Mouse (Mus musculus): Measurements from ENCODE around the gene Irf2bp2.

Irf2bp2 gene

DNA sequence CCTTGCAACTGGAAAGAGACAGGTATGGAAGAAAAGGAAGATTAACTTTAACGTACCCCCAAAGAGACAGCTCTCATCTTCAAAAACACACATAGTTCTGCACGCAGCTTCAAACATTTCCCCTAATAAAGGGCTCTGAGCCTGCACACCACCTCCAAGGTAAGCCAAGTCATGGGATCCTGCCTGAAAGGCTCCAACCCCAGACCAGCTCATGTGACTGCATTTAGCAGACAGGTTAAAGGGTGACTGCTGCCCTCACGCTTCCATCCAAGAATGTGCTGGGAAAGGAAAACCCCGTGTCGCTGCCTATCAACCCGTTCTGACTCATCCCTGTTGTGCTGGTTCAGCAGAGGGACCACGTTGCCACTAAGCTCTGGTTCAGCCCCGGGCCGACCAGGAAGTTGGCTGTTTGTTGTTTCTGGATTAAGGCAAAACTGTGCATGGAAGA, 1.9 kb downstream of the Irf2bp2 start:
- ChIA-PET CTCF (interaction anchor here in 1 of 4 experiments (0.6 kb wide), 1 partner anchor 96 kb away, joined by 5 read pairs; no protein-coding TSS in a partner anchor), POLR2A (interaction anchor here in 3 of 4 experiments (0.5 to 6.9 kb wide), 36 partner anchors 7 to 507 kb away, joined by 3 to 137 read pairs (median 4); partner anchors contain the start of genes Coa6 (in 1 of the 3), Rbm34 (in 1 of the 3) and Tomm20 (in 1 of the 3))

DNA sequence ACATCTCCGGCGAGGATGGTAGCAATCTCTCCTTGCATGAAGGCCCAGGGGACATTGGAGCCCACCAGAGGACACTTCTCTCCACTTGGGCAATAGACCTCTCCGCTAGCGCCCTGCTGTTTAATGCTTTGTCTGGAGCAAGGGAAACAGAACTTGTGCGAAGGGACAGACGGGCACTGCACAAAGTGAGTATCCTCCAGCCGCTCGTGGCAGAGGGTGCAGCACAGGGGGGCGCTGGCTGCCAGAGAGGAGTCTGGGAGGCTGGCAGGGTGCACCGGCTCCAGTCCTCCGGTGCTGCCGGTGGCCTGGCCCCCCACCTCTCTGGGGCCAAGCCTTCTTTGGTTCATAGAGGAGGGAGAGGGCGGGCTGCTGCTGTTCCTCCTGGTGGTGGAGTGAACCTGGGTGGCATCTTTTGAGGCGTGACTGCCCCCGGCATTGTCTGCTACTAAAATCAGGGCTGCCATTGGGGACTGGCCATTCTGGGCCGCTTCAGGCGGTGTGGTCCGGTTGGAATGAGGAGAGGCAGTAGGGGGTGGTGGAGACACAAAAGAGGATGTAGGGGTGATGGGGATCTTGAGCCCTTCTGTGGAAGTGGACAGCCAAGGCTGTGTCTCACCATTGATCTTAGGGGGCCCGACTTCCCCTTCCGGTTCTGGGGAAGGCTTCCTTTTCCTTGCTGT, 2.5 kb downstream of the Irf2bp2 start:
- POLR2A ChIA-PET = interaction anchor here in 3 of 4 experiments (0.6 to 6.9 kb wide), 34 partner anchors 7 to 508 kb away, joined by 3 to 137 read pairs (median 4); partner anchors contain the start of genes Coa6 (in 1 of the 3), Rbm34 (in 1 of the 3) and Tomm20 (in 1 of the 3)
- CTCF ChIA-PET = interaction anchor here in 1 of 4 experiments (0.6 kb wide), 1 partner anchor 95 kb away, joined by 5 read pairs; no protein-coding TSS in a partner anchor

DNA sequence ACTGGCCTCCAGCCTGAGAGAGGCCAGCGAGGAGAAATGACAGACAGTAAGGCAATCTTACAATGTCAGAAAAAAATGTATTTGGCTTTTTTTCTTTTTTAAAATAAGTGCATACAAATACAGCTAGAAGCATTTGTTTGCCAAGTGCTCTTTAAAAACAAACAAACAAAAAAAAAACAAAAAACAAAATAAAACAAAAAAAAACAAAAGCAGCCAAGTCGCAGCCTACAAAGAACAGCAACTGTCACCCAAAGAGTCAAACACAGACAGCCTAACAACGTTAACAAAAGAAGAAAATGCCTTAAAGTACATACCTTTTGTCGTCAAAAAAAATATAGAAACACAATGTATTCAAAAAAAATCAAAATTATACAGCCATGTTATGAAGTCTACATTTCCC, 3.2 kb downstream of the Irf2bp2 start:
- ChIA-PET CTCF (no interaction called here), POLR2A (interaction anchor here in 3 of 4 experiments (0.6 to 1.6 kb wide), 13 partner anchors 11 to 382 kb away, joined by 3 to 5 read pairs (median 3); partner anchors contain the start of gene Rbm34 (in 1 of the 3))

DNA sequence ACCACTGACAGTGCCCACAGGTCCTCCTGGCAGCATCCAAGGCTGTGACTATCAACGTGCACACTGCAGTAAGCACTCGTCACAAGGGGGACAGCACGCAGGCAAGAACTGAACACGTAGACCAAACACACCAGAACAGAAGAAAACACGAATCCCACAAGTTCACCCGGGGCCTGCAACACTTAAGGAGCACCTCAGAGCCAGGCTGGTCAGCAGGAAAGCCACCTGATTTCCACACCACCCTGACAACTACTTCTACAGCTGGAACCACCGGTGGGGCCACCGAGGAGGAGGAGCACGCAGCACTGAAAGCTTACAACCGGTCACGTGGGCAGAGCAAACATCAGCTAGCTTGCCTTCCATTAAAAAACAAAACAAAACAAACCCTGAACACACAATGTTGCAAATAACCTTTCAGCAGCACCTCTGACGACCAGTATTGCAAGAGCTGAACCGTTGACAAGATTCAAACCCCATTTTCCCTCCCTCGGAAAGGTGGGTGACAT, 3.7 kb downstream of the Irf2bp2 start:
- ChIA-PET CTCF (interaction anchor here in 1 of 4 experiments (0.6 kb wide), 1 partner anchor 11 kb away, joined by 4 read pairs; no protein-coding TSS in a partner anchor), POLR2A (interaction anchor here in 3 of 4 experiments (0.6 to 1.6 kb wide), 15 partner anchors 11 to 382 kb away, joined by 3 to 5 read pairs (median 3); partner anchors contain the start of gene Rbm34 (in 1 of the 3))

DNA sequence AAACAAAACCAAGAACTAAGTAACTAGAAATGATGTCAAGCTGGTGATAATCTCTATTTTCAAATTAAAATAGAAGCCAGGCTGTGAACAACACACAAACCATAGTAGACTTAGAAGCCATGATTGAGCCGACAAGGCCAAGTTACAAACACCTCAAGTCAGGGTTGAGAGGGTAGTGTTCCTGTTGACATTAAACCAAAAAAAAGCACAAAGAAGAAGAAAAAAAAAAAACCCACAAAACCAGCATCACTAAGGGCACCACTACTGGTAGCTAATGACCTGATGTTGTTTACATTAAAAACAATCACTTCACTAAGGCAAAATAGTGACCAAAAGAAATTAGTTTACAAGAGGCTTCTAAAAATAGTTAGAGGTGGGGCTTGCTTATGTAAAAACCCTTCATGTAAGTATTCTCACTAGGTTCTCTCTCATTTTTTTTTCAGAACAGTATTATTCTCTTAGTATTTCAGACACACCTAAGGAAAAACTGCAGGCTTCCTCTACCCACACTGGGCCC, 4.2 kb downstream of the Irf2bp2 start:
- ChIA-PET POLR2A (interaction anchor here in 3 of 4 experiments (0.6 to 1.8 kb wide), 14 partner anchors 10 to 383 kb away, joined by 3 to 5 read pairs (median 3); partner anchors contain the start of gene Rbm34 (in 1 of the 3)), CTCF (interaction anchor here in 1 of 4 experiments (0.6 kb wide), 1 partner anchor 12 kb away, joined by 4 read pairs; no protein-coding TSS in a partner anchor)

DNA sequence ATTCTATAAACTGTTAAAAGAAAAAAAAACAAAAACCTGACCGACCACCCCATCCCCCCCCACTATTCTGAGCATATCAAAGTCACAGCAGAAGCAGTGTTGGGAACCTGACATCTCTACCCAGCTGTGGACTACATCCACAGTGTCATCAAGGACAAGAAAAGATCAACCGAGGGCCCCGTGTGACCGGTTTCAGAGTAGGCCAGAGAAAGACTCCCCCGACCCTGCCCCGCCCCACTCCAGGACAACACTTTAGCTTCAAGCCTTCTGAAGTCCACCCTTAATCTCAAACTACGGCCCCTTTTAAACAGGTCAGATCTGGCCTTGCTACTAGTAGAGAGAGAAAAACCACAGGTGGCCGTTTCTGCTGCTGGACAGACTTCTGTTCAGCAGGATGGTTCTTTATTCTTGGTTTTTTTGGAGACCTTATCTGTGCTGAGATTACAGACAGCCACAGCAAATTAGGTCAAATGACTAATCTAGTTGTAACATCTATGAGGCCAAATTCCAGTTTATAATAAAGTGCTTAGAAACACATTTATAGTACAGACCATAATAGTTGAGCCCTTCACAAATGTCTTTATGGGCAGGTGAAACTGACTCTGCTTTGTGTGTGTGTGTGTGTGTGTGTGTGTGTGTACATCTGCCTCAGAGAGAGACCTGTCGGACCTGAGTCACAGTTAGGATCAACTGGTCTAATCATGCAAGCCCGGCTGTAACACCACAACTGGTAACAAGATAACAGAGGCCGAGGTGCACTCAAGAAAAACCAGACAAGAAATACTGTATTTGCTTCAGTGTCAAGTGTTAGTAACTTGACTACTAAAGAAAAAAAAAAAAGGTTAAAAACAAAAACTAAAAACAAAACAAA, 4.9 kb downstream of the Irf2bp2 start:
- ChIA-PET POLR2A (interaction anchor here (0.6 to 2.0 kb wide), 15 partner anchors 11 to 382 kb away, joined by 3 to 9 read pairs (median 4); partner anchors contain the start of gene Rbm34 (in 1 of the 4)), CTCF (interaction anchor here in 1 of 4 experiments (0.6 kb wide), 2 partner anchors 13 to 26 kb away, joined by 3 to 4 read pairs; no protein-coding TSS in a partner anchor)

DNA sequence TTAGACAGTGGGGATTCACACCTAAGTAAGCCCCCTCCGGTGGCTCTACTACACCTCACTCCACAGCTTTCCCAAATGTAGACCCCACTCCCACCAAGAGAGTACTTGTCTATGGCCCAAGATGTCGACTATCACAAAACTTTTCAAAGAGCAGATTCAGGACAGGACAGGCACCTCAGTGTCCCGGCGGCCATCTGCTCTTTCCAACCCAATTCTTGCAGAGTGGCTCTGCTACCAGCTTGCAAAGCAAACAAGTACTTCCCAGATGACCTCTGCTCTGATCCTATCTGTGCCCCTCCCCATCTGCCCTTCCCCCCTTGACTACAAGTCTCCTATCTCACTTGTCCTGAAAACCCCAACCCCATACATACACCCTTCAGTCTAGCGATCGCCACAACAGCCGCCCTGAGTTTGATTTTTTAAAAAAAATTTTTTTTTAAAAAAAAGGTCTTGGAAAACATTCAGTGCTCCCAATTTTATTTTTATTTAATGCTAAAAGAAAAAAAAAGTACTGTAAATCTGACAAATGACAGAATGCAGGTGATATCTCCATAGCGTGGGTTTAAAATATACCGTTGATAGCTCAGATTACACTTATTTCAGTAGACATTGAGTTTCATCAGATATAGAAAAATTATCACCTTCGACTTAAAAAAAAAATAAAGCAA, 5.8 kb downstream of the Irf2bp2 start:
- ChIA-PET POLR2A (interaction anchor here in 3 of 4 experiments (0.6 to 6.7 kb wide), 16 partner anchors 7 to 383 kb away, joined by 3 to 79 read pairs (median 4); partner anchors contain the start of genes Irf2bp2 (in 1 of the 3) and Rbm34 (in 1 of the 3)), CTCF (interaction anchor here in 1 of 4 experiments (0.6 kb wide), 1 partner anchor 27 kb away, joined by 3 read pairs; no protein-coding TSS in a partner anchor)

DNA sequence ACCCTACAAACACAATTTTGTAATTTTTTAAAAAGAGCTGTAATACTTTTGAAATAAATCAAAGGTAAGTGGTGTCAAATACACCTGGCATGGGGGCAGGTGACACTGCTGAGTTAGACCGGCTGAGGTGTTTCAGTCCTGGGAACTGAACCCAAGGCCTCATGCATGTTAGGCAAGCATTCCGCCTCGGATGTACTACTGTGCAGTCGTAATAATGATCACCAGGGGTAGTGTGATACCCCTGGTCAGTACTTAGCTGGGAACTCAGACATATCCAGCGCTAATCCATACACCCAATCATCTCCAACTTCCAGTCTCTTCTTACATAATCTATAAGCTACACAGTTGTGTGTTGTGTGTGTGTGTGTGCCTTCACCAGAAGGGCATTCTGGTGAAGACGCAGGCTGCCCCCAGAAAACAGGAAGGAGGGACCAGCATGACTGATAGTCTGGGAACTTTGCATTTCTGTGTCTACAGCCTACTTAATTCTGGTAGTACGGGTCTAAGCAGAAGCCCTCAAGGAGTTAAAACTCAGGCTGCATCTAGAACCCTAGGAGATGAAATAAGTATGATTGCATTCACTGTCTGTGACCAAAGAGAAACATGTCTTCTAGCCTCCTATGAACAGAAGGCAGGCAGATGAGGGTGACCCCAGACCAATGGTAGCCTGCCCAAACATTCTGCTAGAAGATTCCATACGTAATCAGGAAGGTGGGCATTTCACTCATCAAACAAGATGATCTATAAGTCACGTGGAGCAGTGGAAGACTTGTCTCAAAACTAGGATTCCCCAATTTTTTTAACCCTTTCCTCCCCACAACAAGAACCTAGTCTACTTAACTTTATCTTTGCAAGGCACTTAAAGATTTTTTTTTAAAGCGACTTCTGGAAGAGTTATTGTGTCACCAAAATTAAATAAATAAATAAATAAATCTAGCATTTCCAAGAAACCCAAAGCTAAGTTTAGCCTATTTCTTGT, 6.9 kb downstream of the Irf2bp2 start:
- ChIA-PET POLR2A (interaction anchor here in 2 of 4 experiments (0.6 to 6.7 kb wide), 12 partner anchors 7 to 1905 kb away, joined by 3 to 79 read pairs (median 4); partner anchors contain the start of gene Irf2bp2 (in 2 of the 2)), CTCF (interaction anchor here in 1 of 4 experiments (0.6 kb wide), 1 partner anchor 110 kb away, joined by 3 read pairs; no protein-coding TSS in a partner anchor)

DNA sequence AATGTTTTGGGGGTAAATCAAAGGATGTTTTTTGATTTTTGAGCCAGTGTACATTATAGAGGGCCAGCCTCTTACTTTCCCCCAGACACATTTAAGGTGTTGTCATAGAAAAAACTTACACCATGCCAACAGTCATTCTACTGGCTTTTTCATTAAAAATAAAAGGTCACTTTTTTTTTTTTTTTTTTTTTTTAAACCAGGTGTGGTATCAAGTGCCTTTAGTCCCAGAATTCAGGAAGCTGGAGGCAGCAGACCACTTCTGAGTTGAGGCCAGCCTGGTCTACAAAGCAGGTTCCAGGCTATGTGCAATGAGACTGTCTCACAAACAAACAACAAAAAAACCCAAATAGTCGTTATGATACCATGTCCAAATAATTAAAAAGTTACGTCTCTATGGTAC, 7.7 kb downstream of the Irf2bp2 start:
- POLR2A ChIA-PET = interaction anchor here in 3 of 4 experiments (0.6 to 6.7 kb wide), 11 partner anchors 8 to 1905 kb away, joined by 3 to 79 read pairs (median 3); partner anchors contain the start of gene Irf2bp2 (in 2 of the 3)
- CTCF ChIA-PET = interaction anchor here in 1 of 4 experiments (0.6 kb wide), 1 partner anchor 109 kb away, joined by 3 read pairs; no protein-coding TSS in a partner anchor

DNA sequence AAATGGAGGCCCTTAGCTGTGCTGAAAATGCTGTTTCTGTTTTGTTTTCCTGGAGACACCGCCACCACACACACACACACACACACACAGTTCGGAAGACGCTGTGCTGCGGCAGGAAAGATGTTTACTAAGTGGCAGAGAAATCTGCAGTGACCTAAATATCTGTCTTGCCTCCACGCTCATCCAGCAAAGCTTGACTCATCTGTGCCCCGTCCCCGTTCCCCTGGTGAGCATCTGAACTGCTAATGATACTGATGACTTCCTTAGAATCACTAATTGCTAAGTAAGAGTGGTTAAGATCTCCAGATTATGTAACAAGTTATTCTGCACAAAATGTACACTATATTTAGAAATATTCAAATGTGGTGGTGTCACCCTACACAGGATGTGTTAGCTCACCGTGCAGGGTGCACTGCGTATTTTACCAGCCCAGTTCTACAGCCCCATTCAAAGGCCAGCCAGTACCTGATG, 8.2 kb downstream of the Irf2bp2 start:
- ChIA-PET CTCF (interaction anchor here in 1 of 4 experiments (0.5 kb wide), 1 partner anchor 47 kb away, joined by 9 read pairs; no protein-coding TSS in a partner anchor), POLR2A (interaction anchor here in 3 of 4 experiments (0.6 to 6.7 kb wide), 9 partner anchors 9 to 1176 kb away, joined by 3 to 79 read pairs (median 3); partner anchors contain the start of gene Irf2bp2 (in 2 of the 3))

DNA sequence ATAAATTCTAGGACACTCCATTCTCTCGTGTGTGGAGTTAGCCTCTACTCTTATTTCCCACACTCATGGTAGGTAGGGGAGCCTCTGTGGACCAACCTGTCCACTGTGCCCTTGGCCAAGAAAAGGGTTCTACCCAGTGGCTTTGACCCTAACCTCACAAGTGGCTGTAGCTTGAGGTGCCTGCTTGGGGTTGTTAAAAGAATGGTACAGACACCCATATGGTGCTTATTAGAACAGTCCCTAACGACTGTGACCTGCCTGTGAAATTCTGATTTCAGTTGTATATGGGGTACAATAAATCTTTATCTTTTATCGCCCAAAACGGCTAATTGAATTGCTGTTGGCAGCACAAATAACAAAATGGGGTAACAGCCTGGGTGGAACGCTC, 8.9 kb downstream of the Irf2bp2 start:
- ChIA-PET POLR2A (interaction anchor here in 3 of 4 experiments (0.6 to 6.7 kb wide), 12 partner anchors 9 to 1273 kb away, joined by 3 to 79 read pairs (median 4); partner anchors contain the start of gene Irf2bp2 (in 2 of the 3)), CTCF (no interaction called here)

DNA sequence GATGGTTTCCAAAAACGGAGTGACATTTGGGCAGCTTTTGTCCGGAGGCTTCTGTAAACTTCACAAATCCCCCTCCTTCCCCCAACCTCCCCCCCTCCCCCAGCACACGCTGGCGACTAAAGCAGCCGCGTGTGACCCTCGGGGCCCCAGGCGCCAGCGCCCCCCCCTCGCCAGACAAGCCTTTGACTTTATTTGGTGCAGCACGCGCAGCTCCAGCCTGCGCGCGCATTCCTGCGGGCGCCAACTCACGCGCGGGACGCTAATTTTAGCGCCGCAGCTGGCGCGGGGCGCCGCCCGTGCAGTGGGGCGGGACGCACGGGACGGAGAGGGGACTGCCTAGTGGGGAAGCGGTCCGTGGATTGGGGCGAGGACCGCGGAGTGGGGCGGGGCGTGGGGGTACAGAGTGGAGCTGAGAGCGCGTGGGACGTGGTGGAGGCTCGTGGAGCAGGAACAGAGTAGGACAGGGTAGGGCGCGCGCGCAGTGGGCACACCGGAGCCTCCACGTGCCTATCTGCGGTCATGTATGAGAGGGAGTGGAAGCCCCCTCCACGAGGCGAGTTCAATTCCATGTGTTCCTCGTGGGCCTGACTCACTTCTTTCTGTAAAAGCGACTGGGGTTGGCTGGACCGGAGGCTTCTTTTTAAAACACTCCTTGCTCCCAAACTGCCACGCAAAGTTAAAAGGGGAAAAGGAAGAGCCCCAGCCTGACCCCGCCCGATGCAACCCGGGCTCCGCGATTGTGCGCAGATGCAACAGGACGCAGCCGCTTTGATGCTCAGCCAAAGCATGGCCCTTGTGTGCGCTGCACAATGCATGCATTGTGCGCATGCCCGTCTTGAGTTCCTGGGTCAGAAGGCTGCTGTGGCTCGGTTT, 9.6 kb downstream of the Irf2bp2 start:
- ChIA-PET CTCF (interaction anchor here in 1 of 4 experiments (0.7 kb wide), 1 partner anchor 18 kb away, joined by 9 read pairs; no protein-coding TSS in a partner anchor), POLR2A (interaction anchor here in 3 of 4 experiments (0.6 to 6.7 kb wide), 37 partner anchors 9 to 941 kb away, joined by 3 to 79 read pairs (median 4); partner anchors contain the start of genes Irf2bp2 (in 3 of the 3), Tarbp1 (in 1 of the 3) and Tomm20 (in 1 of the 3))

DNA sequence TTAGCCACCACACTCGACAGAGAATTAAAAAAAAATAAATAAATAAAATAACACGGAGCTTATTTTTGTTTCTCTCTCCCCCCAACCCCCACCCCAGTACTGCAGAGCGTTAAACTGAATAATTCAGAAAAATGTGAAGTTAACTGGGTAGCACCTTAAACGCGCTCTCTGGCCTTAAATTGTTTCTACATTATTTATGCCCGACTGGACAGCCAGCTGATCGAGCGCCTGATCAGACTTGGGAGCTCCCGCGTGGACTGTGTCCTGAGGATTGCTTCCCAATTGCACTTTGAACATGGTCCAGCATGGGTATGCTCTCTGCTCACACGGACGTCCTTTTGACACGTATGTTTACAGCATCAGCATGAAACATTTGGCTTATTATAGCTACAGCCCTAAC, 10.3 kb downstream of the Irf2bp2 start:
- POLR2A ChIA-PET = interaction anchor here (0.5 to 6.7 kb wide), 37 partner anchors 8 to 942 kb away, joined by 3 to 79 read pairs (median 4); partner anchors contain the start of genes Irf2bp2 (in 3 of the 4), Tarbp1 (in 1 of the 4) and Tomm20 (in 1 of the 4)
- CTCF ChIA-PET = interaction anchor here in 1 of 4 experiments (0.7 kb wide), 1 partner anchor 17 kb away, joined by 9 read pairs; no protein-coding TSS in a partner anchor

DNA sequence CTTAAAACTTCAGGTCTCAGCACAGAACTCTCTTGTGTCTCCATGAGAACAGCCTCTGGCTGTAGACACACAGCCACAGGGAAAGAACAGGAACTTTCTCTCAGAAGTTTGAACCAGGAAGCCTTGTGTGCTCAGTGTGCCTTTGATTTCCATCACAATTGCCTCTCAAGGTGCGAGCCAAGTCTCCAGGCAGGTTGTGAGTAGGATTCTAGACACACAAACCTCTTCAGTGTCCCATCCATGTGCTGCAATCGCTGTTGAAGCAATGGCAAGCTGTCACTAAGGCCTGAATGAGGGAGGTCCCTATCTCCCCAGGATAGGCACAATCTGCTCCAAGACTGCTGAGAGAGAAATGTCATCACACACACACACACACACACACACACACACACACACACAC, 10.8 kb downstream of the Irf2bp2 start:
- POLR2A ChIA-PET = interaction anchor here (0.5 to 6.7 kb wide), 25 partner anchors 8 to 396 kb away, joined by 3 to 79 read pairs (median 4); partner anchors contain the start of genes Irf2bp2 (in 3 of the 4), Tarbp1 (in 1 of the 4) and Tomm20 (in 1 of the 4)
- CTCF ChIA-PET = interaction anchor here in 3 of 4 experiments (0.6 to 1.9 kb wide), 4 partner anchors 266 to 347 kb away, joined by 3 to 6 read pairs (median 4); no protein-coding TSS in a partner anchor

All from embryonic stem cell, embryonic (primary cell).